Mouse (Mus musculus): ENCODE results near the gene Sesn1. TPM values are rescaled to one million over a fixed set of nuclear protein-coding genes. Genes with fewer than 3 reads are reported as not detected.

The Sesn1 gene
- total and polyA plus RNA-seq, 2 experiments from 2014 or later = 30.6 to 42.5 TPM

DNA sequence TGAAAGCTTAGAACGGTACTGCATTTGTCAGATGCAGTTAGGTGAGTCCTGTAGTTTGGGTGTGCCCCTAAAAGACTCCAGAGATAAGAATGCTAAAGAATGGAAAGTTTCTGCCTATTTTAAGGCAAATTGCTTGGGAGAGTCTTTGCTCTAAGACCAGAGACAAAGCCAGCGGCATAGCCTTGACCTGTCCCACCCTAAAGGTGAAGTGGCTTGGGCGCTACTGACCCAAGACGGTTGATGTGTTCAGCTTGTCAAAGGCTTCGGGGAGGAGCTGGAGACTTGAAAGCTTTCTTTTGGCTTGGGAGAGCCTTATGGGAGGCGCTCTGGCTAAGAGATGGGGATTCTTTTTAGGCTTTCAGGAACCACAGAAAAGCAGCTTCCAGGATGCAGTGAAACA is 17.4 kb upstream of the Sesn1 start:
- Histone ChIP-seq H3K4me2 (ENCODE audit: low read depth, low read length, poor library complexity, severe bottlenecking) (no peak overlapping the region), H3K27ac (ENCODE audit: low read depth, low read length) (no peak overlapping the region), H3K4me1 (ENCODE audit: insufficient read depth, low read length) (no peaks in the 10 kb centered on the region), H3K9me3 (ENCODE audit: low read length) (peaks cover 10% of the 10 kb centered on the region), H3K4me3 (ENCODE audit: low read depth, low read length) (no peak overlapping the region), H3K9ac (replicated peaks; ENCODE audit: low read length, poor library complexity, severe bottlenecking) (no peak overlapping the region), H3K36me3 (ENCODE audit: insufficient read depth, low read length) (no peaks in the 10 kb centered on the region), H3K27me3 (ENCODE audit: insufficient read depth, low read length) (no peaks in the 10 kb centered on the region)
- ATAC-seq (ENCODE audit: low FRiP score) (no peak), DNase-seq (ENCODE audit: low spot score) (no peak)
- 89% methylated on average over 6 of the region's 6 CpGs for WGBS
- no peak for TF ChIP-seq CTCF (IDR thresholded peaks at IDR 0.05)

DNA sequence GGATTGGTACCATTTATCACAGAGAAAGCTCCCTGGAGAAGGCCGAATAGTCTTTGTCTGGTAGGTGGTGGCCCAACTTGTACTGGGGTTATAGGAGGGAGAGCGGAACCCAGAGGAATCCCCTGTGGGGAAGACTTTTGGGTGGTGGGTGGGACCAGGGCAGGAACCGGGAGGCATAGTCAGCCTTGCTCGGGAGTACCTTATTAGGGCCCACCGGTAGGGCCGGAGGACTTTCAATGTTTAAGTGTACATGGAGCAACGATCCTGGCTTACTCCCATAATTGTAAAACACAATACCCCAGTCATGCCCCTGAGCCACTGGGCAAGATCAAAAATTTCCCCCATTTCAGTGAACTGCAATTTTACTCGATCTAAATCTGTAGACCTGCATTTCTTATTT is 12.5 kb upstream of the Sesn1 start:
- Histone ChIP-seq H3K27ac (ENCODE audit: low read depth, low read length) (no peak overlapping the region), H3K9me3 (ENCODE audit: low read length) (peaks cover 40% of the 10 kb centered on the region), H3K27me3 (ENCODE audit: insufficient read depth, low read length) (no peaks in the 10 kb centered on the region), H3K4me2 (ENCODE audit: low read depth, low read length, poor library complexity, severe bottlenecking) (no peak overlapping the region), H3K9ac (replicated peaks; ENCODE audit: low read length, poor library complexity, severe bottlenecking) (no peak overlapping the region), H3K4me3 (ENCODE audit: low read depth, low read length) (no peak overlapping the region), H3K36me3 (ENCODE audit: insufficient read depth, low read length) (peaks cover 4% of the 10 kb centered on the region; the same call in 1 of the 2 replicates), H3K4me1 (ENCODE audit: insufficient read depth, low read length) (no peaks in the 10 kb centered on the region)
- ATAC-seq (ENCODE audit: low FRiP score) (no peak), DNase-seq (ENCODE audit: low spot score) (no peak)
- no peak for TF ChIP-seq CTCF (IDR thresholded peaks at IDR 0.05)
- 99% methylated on average over 8 of the region's 8 CpGs for WGBS

DNA sequence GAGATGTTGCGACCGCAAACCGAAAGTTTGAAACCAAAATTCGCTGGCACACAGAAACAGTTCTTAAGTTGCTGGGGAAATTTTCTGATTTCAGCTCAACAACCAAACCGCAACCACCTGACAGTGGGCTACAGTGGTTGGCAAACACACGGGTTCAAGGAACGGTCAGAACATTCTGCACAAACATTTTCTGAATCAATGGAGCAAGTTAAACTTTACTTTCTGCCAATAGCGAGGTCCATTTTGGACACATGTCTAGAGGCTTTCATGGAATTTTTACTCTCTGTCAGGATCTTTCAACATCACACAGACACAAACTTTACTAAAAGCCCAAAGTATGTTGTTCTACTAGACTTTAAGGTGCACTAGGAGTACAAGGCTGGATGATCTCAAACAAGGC is 6.3 kb upstream of the Sesn1 start:
- ATAC-seq (ENCODE audit: low FRiP score) (no peak), DNase-seq (ENCODE audit: low spot score) (no peak)
- H3K4me2 ChIP-seq (ENCODE audit: low read depth, low read length, poor library complexity, severe bottlenecking) = no peak overlapping the region
- H3K4me3 ChIP-seq (ENCODE audit: low read depth, low read length) = no peak overlapping the region
- H3K4me1 ChIP-seq (ENCODE audit: insufficient read depth, low read length) = no peaks in the 10 kb centered on the region
- no peaks in the 10 kb centered on the region for H3K27me3 ChIP-seq (ENCODE audit: insufficient read depth, low read length)
- H3K9ac ChIP-seq (replicated peaks; ENCODE audit: low read length, poor library complexity, severe bottlenecking) = no peak overlapping the region
- peaks cover 37% of the 10 kb centered on the region for H3K9me3 ChIP-seq (ENCODE audit: low read length)
- H3K27ac ChIP-seq (ENCODE audit: low read depth, low read length) = no peak overlapping the region
- peaks cover 7% of the 10 kb centered on the region; the same call in 1 of the 2 replicates for H3K36me3 ChIP-seq (ENCODE audit: insufficient read depth, low read length)
- 99% methylated on average over 8 of the region's 8 CpGs for WGBS
- no peak for TF ChIP-seq CTCF (IDR thresholded peaks at IDR 0.05)

DNA sequence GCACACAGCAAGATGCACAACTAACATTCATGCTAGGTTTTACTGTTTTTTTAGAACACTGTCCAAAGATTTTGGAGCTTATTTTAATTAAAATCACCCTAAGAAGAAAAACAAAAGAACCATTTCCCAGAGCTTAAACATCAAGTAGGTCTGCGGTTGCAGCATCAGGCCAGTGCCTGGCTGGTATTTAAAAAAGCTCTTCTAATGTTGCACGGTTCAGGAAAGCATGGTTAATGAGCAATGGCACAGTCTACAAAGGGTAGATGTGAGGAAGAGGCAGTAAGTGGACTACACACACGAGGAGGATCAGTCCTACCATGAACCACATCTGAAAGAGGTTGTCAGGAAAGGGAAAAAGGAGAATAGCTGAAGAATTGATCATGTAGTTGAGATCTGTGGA is 5.0 kb upstream of the Sesn1 start:
- no peak for DNase-seq (ENCODE audit: low spot score)
- WGBS = 85% methylated on average over 3 of the region's 3 CpGs
- no peaks in the 10 kb centered on the region for H3K27me3 ChIP-seq (ENCODE audit: insufficient read depth, low read length)
- TF ChIP-seq CTCF (IDR thresholded peaks at IDR 0.05) = no peak
- no peaks in the 10 kb centered on the region for H3K4me1 ChIP-seq (ENCODE audit: insufficient read depth, low read length)
- ATAC-seq (ENCODE audit: low FRiP score) = no peak
- peaks cover 30% of the 10 kb centered on the region for H3K9me3 ChIP-seq (ENCODE audit: low read length)
- no peak overlapping the region for H3K9ac ChIP-seq (replicated peaks; ENCODE audit: low read length, poor library complexity, severe bottlenecking)
- H3K4me2 ChIP-seq (ENCODE audit: low read depth, low read length, poor library complexity, severe bottlenecking) = no peak overlapping the region
- H3K4me3 ChIP-seq (ENCODE audit: low read depth, low read length) = no peak overlapping the region
- peaks cover 7% of the 10 kb centered on the region; the same call in 1 of the 2 replicates for H3K36me3 ChIP-seq (ENCODE audit: insufficient read depth, low read length)
- H3K27ac ChIP-seq (ENCODE audit: low read depth, low read length) = no peak overlapping the region

DNA sequence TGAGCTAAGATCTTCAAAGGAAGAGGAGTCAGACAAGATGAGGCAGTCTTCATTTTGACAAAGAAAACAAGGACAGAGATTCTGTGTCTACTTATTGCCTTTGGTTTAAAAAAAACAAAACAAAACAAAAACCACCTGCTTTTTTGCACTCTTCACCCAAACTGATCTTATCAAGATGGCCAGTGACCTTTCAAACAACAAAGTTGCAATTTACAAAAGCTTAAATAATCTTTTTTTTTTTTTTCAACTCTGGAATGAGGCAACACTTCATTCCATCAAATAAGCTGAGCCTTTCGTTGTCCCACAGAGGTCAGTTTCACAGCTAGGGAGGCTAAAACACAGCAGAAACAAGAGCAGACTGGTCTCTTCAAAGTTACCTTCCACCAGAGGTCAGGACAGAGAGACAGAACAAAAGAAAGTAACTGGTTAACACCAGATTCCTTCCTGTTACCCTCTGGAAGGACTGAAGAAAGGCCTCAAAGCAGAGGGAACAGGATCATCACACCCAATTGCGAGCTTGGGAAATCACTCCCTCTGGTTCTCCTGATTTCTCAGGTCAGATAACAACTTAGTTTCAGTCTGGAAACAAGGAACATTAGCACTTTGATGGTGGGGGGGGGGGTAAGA is 3.9 kb upstream of the Sesn1 start:
- no peak for DNase-seq (ENCODE audit: low spot score)
- Histone ChIP-seq H3K4me2 (ENCODE audit: low read depth, low read length, poor library complexity, severe bottlenecking) (no peak overlapping the region), H3K27ac (ENCODE audit: low read depth, low read length) (no peak overlapping the region), H3K27me3 (ENCODE audit: insufficient read depth, low read length) (no peaks in the 10 kb centered on the region), H3K4me1 (ENCODE audit: insufficient read depth, low read length) (no peaks in the 10 kb centered on the region), H3K9ac (replicated peaks; ENCODE audit: low read length, poor library complexity, severe bottlenecking) (no peak overlapping the region), H3K9me3 (ENCODE audit: low read length) (peaks cover 25% of the 10 kb centered on the region; the same call in 1 of the 2 replicates), H3K4me3 (ENCODE audit: low read depth, low read length) (no peak overlapping the region), H3K36me3 (ENCODE audit: insufficient read depth, low read length) (0 out of 2 replicates have a peak, but pooled peaks cover 7% of the 10 kb centered on the region)
- ATAC-seq (ENCODE audit: low FRiP score) = no peak
- TF ChIP-seq CTCF (IDR thresholded peaks at IDR 0.05) = no peak
- 92% methylated on average over 2 of the region's 2 CpGs for WGBS

DNA sequence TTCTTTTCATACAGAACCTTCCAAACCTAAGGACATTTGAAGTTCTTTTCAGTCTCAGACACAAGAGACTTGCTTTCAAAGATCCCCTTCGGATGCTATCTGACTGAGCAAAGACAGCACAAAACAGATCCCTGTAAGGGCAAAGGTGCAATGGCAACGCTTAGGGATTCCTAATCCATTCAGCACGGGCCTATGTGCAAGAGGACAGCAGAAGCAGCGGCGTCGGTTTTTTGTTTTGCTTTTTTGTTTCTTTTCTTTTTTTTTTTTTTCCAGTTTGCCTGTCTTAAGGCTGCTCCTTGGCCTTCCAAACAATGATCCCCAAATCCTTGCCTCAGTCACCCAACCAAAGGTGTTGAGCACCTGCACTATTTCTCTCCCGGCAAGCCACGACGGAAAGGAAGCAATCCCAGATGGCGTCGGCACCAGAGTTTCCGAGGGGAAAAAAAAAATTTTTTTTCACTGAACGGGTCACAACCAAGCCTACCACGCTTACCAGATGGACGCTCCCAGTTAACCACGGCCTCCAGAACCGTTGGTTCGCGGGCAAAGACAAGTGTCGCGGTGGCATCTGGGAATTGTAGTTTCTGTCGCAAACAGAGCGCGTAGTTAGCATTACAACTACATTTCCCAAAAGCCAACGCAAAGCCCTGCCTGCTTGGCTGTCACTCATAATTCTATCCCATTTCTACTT is 510 bp upstream of the Sesn1 start:
- under 1% methylated on average over 25 of the region's 25 CpGs for WGBS
- Histone ChIP-seq H3K9me3 (ENCODE audit: low read length) (no peaks in the 10 kb centered on the region), H3K9ac (replicated peaks; ENCODE audit: low read length, poor library complexity, severe bottlenecking) (peak overlapping the region; percentile 81), H3K4me3 (ENCODE audit: low read depth, low read length) (peak overlapping the region; percentile 93), H3K4me1 (ENCODE audit: insufficient read depth, low read length) (peaks cover 18% of the 10 kb centered on the region), H3K4me2 (ENCODE audit: low read depth, low read length, poor library complexity, severe bottlenecking) (peak overlapping the region; percentile 71), H3K27ac (ENCODE audit: low read depth, low read length) (peak overlapping the region; percentile 93), H3K36me3 (ENCODE audit: insufficient read depth, low read length) (no peaks in the 10 kb centered on the region), H3K27me3 (ENCODE audit: insufficient read depth, low read length) (no peaks in the 10 kb centered on the region)
- no peak for TF ChIP-seq CTCF (IDR thresholded peaks at IDR 0.05)
- peak; percentile 88 for ATAC-seq (ENCODE audit: low FRiP score)
- DNase-seq (ENCODE audit: low spot score) = peak; percentile 97

Data from midbrain, postnatal 0 days (tissue).